Mouse (Mus musculus) liver, embryonic 14.5 days (tissue): Measurements from ENCODE around the gene Capn15. TPM values are rescaled to one million over a fixed set of nuclear protein-coding genes. Genes with fewer than 3 reads are reported as not detected.

ENCODE experiments used
- ATAC-seq: fragments of 200-750 bp; cut with Nextera tagmentation; 2 replicates; pipeline ENCODE4 v1.8.0; 2017; ENCODE audit warnings: moderate number of reproducible peaks, mild to moderate bottlenecking, moderate library complexity; ENCODE audit not compliant: insufficient read depth
- DNase-seq, 3 experiments: peaks; one replicate each; pipeline ENCODE4 v3.0.0-alpha.2; 2012 to 2013; ENCODE audit warnings: low read depth in 3 of 3, low spot score in 3 of 3
- H3K27ac ChIP-seq: fragments of 300-500 bp; sonication (generic); 2 replicates; pipeline ENCODE4 v1.5.1; 2014; ENCODE audit warnings: moderate library complexity, mild to moderate bottlenecking, control low read depth, inconsistent platforms
- H3K27me3 ChIP-seq: fragments of 300-500 bp; sonication (generic); 2 replicates; pipeline ENCODE4 v1.6.1; 2014; ENCODE audit warnings: mild to moderate bottlenecking, low read length, moderate library complexity; ENCODE audit not compliant: control insufficient read depth, insufficient read depth
- H3K36me3 ChIP-seq: fragments of 300-500 bp; sonication (generic); replicated peaks from 2 replicates; pipeline ENCODE4 v1.6.1; 2014; ENCODE audit warnings: low read depth; ENCODE audit not compliant: control insufficient read depth, insufficient read depth
- H3K4me1 ChIP-seq, 2 experiments: fragments of 200-500 bp in 1 of 2; fragments of 300-500 bp in 1 of 2; sonication (generic) in 1 of 2; replicated peaks; 2 replicates each; pipeline ENCODE4 v1.6.1; 2012 to 2014; ENCODE audit warnings: antibody characterized with exemption in 1 of 2, inconsistent platforms in 1 of 2, low read length in 1 of 2; ENCODE audit not compliant: control insufficient read depth in 2 of 2, insufficient read depth in 2 of 2
- H3K4me2 ChIP-seq: fragments of 300-500 bp; sonication (generic); 2 replicates; pipeline ENCODE4 v1.6.1; 2014; ENCODE audit warnings: low read depth, mild to moderate bottlenecking, control low read depth, moderate library complexity
- H3K4me3 ChIP-seq, 2 experiments: fragments of 200-500 bp in 1 of 2; fragments of 300-500 bp in 1 of 2; sonication (generic) in 1 of 2; 2 replicates each; pipeline ENCODE4 v1.5.1; 2012 to 2014; ENCODE audit warnings: low read depth in 2 of 2, low read length in 2 of 2, mild to moderate bottlenecking in 2 of 2, control low read depth in 1 of 2, inconsistent platforms in 1 of 2, moderate library complexity in 1 of 2; ENCODE audit not compliant: insufficient read depth in 1 of 2
- H3K9ac ChIP-seq: fragments of 300-500 bp; sonication (generic); replicated peaks from 2 replicates; pipeline ENCODE4 v1.6.1; 2014; ENCODE audit warnings: mild to moderate bottlenecking, control low read depth, moderate library complexity
- H3K9me3 ChIP-seq: fragments of 300-500 bp; sonication (generic); 2 replicates; pipeline ENCODE4 v1.6.1; 2016; ENCODE audit warnings: low read length, mixed read lengths; ENCODE audit not compliant: control insufficient read depth
- CTCF ChIP-seq: IDR thresholded peaks from 2 replicates; pipeline ENCODE4 v1.5.1; 2016; ENCODE audit warnings: antibody characterized with exemption, low read depth, control low read depth
- EP300 ChIP-seq: IDR thresholded peaks from 2 replicates; pipeline ENCODE4 v1.6.1; 2016; ENCODE audit warnings: antibody characterized with exemption, low read depth
- WGBS: fragments of 180-500 bp; shearing (Covaris S2); extraction: QIAGEN DNeasy Blood & Tissue Kit; methylation state at CpG from one replicate; pipeline ENCODE4 v1.1.7; 2014; ENCODE audit not compliant: insufficient replicate concordance; 5-methylcytosine and 5-hydroxymethylcytosine counted together
- polyA plus RNA-seq, 2 experiments: library from polyadenylated mRNA; depleted of rRNA in 1 of 2; stranded (reverse) in 1 of 2; unstranded in 1 of 2; fragments of >200 nt; fragmentation: Nextera tagmentation in 1 of 2; extraction: Ambion mirVana in 1 of 2; gene quantifications; 2 replicates each; pipeline versions ENCODE4 v1.2.1 to v1.2.3; 2012 to 2014

Capn15 gene
- polyA plus RNA-seq (2012; rRNA removed) (7.7 and 9.0 TPM in 2 replicates), polyA plus RNA-seq (2014; fragmentation: Nextera tagmentation; extraction: Ambion mirVana) (8.3 and 11.8 TPM in 2 replicates)

- Histone ChIP-seq H3K4me2 (peak within 1 kb of the TSS; percentile 87), H3K9ac (peak within 1 kb of the TSS; percentile 86), H3K4me3 (peak within 1 kb of the TSS; percentile 67 to 86), H3K27me3 (no peaks in the 10 kb centered on the region), H3K27ac (peak within 1 kb of the TSS; percentile 5; the same call in 1 of the 2 replicates), H3K36me3 (no peaks in the 10 kb centered on the region), H3K4me1 (peaks cover 17 to 28% of the 10 kb centered on the region in 2 experiments), H3K9me3 (no peaks in the 10 kb centered on the region)
- ATAC-seq (peak; percentile 96), DNase-seq (peak; percentile 74 to 78 (median 77))
- WGBS = under 1% methylated on average over 88 of the region's 91 CpGs
- no peak for TF ChIP-seq EP300
- TF ChIP-seq CTCF = no peak
These were observed at the start of gene Capn15 for GRCm38 (mm10) chr17:25985306-25986294. TSS of gene Capn15 (minus strand) at chr17:25985796.

GRCm38 (mm10) chr17:26032037-26032436 is 46.4 kb upstream of the Capn15 start:
- Histone ChIP-seq H3K9ac (no peak overlapping the region), H3K4me1 (no peaks in the 10 kb centered on the region), H3K4me2 (no peak overlapping the region), H3K27me3 (no peaks in the 10 kb centered on the region), H3K9me3 (no peaks in the 10 kb centered on the region), H3K4me3 (no peak overlapping the region), H3K36me3 (no peaks in the 10 kb centered on the region), H3K27ac (no peak overlapping the region)
- 49% methylated on average over 6 of the region's 6 CpGs for WGBS
- ATAC-seq = no peak
- TF ChIP-seq EP300 = no peak
- DNase-seq = no peak

DNA sequence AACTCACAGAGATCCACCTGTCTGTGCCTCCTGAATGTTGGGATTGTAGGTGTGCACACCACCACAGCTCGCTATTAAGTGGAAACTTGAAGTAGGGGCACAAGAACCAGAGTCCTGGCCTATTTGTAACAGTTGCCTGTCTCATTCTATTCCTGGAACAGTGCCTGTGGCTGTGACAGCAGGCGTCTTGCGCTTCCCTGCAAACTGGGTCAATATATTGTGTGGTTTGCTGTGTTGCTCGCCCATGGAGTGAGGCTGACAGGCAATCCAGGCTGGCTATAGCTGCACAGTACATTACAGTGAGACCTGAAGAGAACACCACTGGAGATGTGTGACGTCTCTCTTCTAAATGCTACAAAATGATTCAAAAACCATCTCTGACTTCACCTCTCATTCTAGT is 46.0 kb upstream of the Capn15 start:
- H3K4me3 ChIP-seq = no peak overlapping the region
- H3K36me3 ChIP-seq = no peaks in the 10 kb centered on the region
- DNase-seq = no peak
- TF ChIP-seq CTCF = no peak
- TF ChIP-seq EP300 = no peak
- WGBS = 74% methylated on average over 5 of the region's 5 CpGs
- no peak overlapping the region for H3K9ac ChIP-seq
- no peaks in the 10 kb centered on the region for H3K4me1 ChIP-seq
- no peaks in the 10 kb centered on the region for H3K9me3 ChIP-seq
- no peaks in the 10 kb centered on the region for H3K27me3 ChIP-seq
- ATAC-seq = no peak
- H3K4me2 ChIP-seq = no peak overlapping the region
- no peak overlapping the region for H3K27ac ChIP-seq

DNA sequence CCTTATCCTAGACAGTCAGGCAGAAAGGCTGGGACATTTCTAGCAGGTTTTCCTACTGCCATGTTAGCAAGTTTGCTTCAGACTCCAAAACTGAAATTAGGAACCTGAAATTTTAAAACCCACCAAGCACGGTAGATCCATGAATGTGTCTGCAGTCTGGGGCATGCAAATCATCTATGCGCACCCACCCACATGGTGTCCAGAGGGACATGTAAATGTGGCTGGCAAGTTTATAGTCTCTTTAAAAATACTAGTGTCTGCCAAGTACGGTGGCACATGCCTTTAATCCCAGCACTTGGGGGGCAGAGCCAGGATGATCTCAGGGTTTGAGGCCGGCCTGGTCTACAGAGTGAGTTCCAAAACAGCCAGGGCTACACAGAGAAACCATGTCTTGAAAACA is 42.7 kb upstream of the Capn15 start:
- Histone ChIP-seq H3K27me3 (no peaks in the 10 kb centered on the region), H3K36me3 (no peaks in the 10 kb centered on the region), H3K27ac (no peak overlapping the region), H3K9me3 (no peaks in the 10 kb centered on the region), H3K4me2 (no peak overlapping the region), H3K4me1 (no peaks in the 10 kb centered on the region; a peak in 1 of 4 replicates), H3K4me3 (no peak overlapping the region), H3K9ac (no peak overlapping the region)
- TF ChIP-seq EP300 (no peak), CTCF (no peak)
- DNase-seq (no peak), ATAC-seq (no peak)
- WGBS = 81% methylated on average over 4 of the region's 4 CpGs

- no peak for ATAC-seq
- no peaks in the 10 kb centered on the region for H3K27me3 ChIP-seq
- H3K4me3 ChIP-seq = no peak overlapping the region
- no peaks in the 10 kb centered on the region for H3K9me3 ChIP-seq
- TF ChIP-seq EP300 (no peak), CTCF (no peak)
- no peak overlapping the region for H3K9ac ChIP-seq
- no peak overlapping the region for H3K27ac ChIP-seq
- H3K4me2 ChIP-seq = no peak overlapping the region
- no peaks in the 10 kb centered on the region for H3K36me3 ChIP-seq
- no peak for DNase-seq
- peaks cover 10 to 19% of the 10 kb centered on the region in 2 experiments for H3K4me1 ChIP-seq
- 86% methylated on average over 9 of the region's 9 CpGs for WGBS
These were observed 39.1 kb upstream of the Capn15 start for GRCm38 (mm10) chr17:26024674-26025073.
